Mouse (Mus musculus) thymus, postnatal 14 days (tissue): ENCODE data around the gene Arid2.
"Not testable (repeated sequence)": the region's sequence is repeated elsewhere in the genome, so short reads cannot be mapped to it uniquely, and the experiment has no call there.

Source experiments
- DNase-seq: peaks from one replicate; pipeline ENCODE4 v3.0.0; 2021

The Arid2 gene

DNA sequence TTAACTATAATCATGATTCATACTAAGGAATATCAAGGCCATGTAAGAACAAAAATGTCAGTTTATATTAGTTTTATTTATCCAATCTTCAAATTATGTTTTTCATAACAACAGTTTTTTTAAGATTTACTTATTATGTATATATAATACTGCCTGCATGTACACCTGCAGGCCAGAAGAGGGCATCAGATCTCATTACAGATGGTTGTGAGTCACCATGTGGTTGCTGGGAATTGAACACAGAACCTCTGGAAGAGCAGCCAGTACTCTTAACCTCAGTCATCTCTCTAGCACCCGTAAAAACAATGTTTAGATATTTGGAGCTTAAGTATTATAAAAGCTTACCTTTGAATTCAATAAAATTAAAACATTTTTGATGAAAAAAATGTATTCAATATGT is 146.9 kb downstream of the Arid2 start:
- DNase-seq = no peak

DNA sequence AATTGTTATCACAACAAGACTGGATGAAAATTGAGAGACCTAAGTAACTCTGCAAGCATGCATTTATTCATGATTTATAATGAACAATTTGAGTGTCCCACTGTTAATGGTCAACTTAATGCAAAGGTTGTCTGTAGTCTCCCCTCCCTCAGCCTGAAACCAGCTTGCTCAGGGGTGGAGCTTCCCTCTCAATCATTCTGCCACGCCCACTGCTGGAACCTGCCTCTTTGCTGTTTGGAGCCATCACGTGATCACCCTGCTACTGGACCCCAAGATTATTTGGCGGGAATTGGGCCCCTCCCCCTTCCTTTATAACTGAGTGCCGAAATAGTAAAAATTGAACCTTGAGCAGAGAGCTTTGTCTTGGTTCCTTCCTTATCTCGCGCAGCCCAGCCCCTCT is 154.2 kb downstream of the Arid2 start:
- DNase-seq = not testable (repeated sequence)

DNA sequence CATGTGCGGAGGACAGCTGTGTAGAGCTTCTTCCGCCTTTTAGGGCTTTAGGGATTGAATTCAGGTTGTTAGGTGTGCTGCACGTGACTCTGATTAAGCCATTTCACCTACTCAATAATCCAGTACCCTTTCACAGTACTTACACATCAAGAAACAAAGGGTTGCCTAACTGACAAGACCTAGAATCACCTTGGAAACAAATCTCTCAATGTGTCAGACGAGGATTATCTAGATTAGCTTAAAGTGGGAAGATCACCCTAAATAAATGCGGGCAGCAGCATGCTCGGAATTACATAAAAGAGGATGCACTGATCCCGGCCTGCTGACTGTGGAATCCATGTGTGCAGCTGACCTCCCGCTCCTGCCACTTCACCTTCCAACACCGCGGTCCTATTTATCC is 159.5 kb downstream of the Arid2 start:
- DNase-seq = no peak

DNA sequence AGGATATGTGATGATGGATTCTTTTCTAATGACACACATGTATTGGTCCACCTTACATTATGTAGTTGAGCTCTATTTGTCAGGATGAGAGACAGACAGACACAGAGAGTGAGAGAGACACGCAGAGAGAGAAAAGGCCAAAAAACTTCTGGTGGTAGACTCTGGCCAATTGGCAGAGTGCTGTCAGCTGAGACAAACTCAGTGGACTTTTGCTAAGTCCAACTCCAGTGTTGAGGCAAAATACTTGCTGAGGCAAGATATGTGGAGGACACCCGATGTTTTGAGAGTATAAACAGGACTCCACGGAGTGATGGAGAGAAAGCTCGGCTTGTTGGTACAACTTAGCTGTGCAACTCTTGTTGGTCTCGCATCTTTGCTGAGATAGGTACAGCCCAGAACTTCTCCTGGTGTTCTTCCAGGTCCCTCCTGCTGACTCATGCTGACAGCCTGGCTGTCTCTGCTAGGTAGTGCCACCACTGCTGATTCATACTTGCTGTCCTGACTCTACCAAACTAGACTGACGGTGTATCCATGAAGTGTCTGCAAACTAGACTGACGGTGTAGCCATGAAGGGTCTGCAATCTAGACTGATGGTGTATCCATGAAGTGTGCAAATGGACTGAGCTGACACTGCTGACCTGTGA is 161.5 kb downstream of the Arid2 start:
- DNase-seq = no peak

DNA sequence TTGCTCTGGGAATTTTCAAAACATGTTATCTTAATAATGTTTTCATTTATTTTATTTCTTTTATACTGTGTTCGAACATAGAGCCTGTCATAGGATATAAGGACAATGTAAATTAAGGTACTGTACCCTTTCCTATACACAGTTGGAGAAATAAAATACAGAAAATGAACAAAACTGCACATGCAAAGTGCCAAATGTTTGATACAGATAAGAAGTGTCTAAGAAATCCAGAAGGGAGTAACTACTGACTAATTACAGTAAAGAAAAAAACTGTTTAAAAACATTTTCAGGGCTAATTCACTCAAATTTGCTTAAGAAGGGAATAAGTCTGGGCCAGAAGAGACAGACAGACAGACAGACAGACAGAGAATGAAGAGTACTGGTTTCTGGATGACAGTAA is 166.0 kb downstream of the Arid2 start:
- DNase-seq = no peak
